Comparison of ENCODE assay signal across 24 mouse cellular contexts in the genomic region with DNA sequence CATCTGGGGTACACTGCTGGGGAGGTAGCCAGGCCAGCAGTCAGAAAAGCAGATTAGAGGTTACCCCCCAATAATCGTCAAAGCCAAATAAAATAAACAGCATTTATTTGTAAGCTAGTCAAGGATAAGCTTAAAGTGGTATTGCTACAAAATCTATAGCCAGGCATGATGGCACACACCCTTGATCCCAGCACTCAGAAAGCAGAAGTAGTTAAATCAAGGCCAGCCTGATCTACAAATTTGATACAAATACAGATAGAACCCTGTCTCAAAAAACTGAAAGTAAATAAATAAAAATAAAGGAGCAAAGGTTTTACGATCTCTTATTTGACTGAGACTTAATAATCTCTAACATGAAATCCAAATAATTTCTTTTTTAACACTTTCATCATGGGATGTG. TPM values are rescaled to one million over a fixed set of nuclear protein-coding genes. Genes with fewer than 3 reads are reported as not detected.
"Had no signal": no experiment of that assay in that cellular context is flagged by ENCODE, and none has a peak within 500 bp of the region (broad histone marks: within the 10 kb centered on the region; RNA-seq: fewer than 3 reads in every experiment).

No protein-coding gene starts in this region.

- H3K36me3 ChIP-seq: limb, embryonic 12.5 days; neural tube, embryonic 12.5 days; stomach, embryonic 15.5 days had no signal

- H3K9ac ChIP-seq: limb, embryonic 12.5 days; neural tube, embryonic 12.5 days; stomach, embryonic 15.5 days had no signal

- H3K27me3 ChIP-seq: limb, embryonic 12.5 days; neural tube, embryonic 12.5 days; stomach, embryonic 15.5 days had no signal

- DNase-seq: kidney, adult 9 months; kidney, postnatal 36 days; layer of hippocampus, adult 9-11 months; layer of hippocampus, postnatal 36 days; lung, adult 2 months; lung, postnatal 36 days; midbrain, embryonic 14.5 days; retina, postnatal 1 day; right cerebral cortex, postnatal 4 days; spleen, adult 18-20 months; thymus, adult 2 months; thymus, postnatal 36 days had no signal

- H3K4me2 ChIP-seq: limb, embryonic 12.5 days; neural tube, embryonic 12.5 days; stomach, embryonic 15.5 days had no signal

- H3K4me1 ChIP-seq: neural tube, embryonic 12.5 days; stomach, embryonic 15.5 days had no signal

- H3K9me3 ChIP-seq: limb, embryonic 12.5 days; midbrain, embryonic 10.5 days; neural tube, embryonic 12.5 days; stomach, embryonic 15.5 days had no signal

- H3K27ac ChIP-seq: kidney, postnatal 0 days; limb, embryonic 12.5 days; midbrain, embryonic 10.5 days; neural tube, embryonic 12.5 days; stomach, embryonic 15.5 days had no signal

- ATAC-seq: lung, postnatal 0 days had no signal

- H3K4me3 ChIP-seq: limb, embryonic 12.5 days; midbrain, embryonic 10.5 days; neural tube, embryonic 12.5 days; stomach, embryonic 15.5 days had no signal

RNA-seq across cellular contexts. Expression of a gene that starts 45.2 kb away (rescaled TPM):
- total RNA-seq: layer of hippocampus, adult 18-20 months; layer of hippocampus, postnatal 36 days; left cerebral cortex, adult 8-10 months; left cerebral cortex, postnatal 25 days; liver, adult 2 months; megakaryocyte, adult 5-6 weeks; monocyte, adult 5-6 weeks had no signal
- polyA plus RNA-seq: kidney, postnatal 0 days; limb, embryonic 12.5 days; lung, adult 2 months; lung, postnatal 0 days; midbrain, embryonic 10.5 days; midbrain, embryonic 14.5 days; neural tube, embryonic 12.5 days; stomach, embryonic 15.5 days had no signal
